Mouse (Mus musculus): ENCODE measurements around the gene Fbn1. TPM values are rescaled to one million over a fixed set of nuclear protein-coding genes. Genes with fewer than 3 reads are reported as not detected.

Fbn1 gene
- polyA plus RNA-seq, 2 experiments: 0.73 to 1.3 TPM

DNA sequence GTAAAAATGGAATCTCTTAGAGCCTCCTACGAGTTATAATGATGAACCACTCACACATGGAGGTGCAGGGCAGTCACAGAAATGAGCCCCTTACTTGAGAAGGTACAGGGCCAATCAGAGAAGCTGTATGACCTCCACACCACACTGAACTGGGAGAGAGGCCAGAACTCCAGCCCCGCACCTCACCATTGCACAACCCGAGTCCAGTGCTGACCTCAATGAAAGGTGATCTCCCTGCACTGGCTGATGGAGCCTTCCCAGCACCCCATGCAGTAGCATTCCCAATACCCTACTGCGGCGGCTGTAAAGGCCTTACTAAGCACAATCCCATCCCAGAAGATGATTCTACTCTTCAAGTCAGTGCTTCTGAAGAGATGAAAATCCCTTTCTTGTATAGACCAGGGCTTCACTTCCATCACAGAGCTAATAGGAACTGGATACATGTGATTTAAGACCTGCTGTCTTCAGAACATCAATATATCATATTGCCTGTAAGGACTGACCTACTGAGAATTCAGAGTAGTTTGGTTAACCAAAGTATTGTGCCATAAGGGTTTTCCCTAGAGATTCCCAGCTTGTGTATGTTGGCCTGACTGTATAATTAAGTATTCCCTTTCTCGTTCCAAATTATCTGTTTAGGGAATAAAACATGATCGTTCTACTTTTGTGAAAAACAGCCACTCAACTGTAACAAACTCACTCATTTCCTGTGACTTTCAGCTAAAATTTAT, 182.5 kb downstream of the Fbn1 start:
- DNase-seq (ENCODE audit: low read depth in 3 of 3, low spot score in 3 of 3) (no peak), ATAC-seq (ENCODE audit: insufficient read depth) (no peak)
- Histone ChIP-seq H3K9ac (replicated peaks) (no peak overlapping the region), H3K27me3 (ENCODE audit: control insufficient read depth, insufficient read depth, low read length) (no peaks in the 10 kb centered on the region), H3K27ac (no peak overlapping the region), H3K4me1 (replicated peaks; ENCODE audit: control insufficient read depth in 2 of 2, insufficient read depth in 2 of 2, low read length in 1 of 2) (no peaks in the 10 kb centered on the region), H3K4me2 (ENCODE audit: low read depth) (no peak overlapping the region), H3K4me3 (ENCODE audit: insufficient read depth in 1 of 2, low read depth in 2 of 2, low read length in 2 of 2) (no peak overlapping the region), H3K36me3 (replicated peaks; ENCODE audit: control insufficient read depth, insufficient read depth, low read depth) (no peaks in the 10 kb centered on the region), H3K9me3 (ENCODE audit: control insufficient read depth, low read length) (no peaks in the 10 kb centered on the region)
- 61% methylated on average over 7 of the region's 7 CpGs for WGBS (ENCODE audit: insufficient replicate concordance)
- TF ChIP-seq CTCF (IDR thresholded peaks at IDR 0.05; ENCODE audit: low read depth): no peak
- no peak for TF ChIP-seq EP300 (IDR thresholded peaks at IDR 0.05; ENCODE audit: low read depth)

DNA sequence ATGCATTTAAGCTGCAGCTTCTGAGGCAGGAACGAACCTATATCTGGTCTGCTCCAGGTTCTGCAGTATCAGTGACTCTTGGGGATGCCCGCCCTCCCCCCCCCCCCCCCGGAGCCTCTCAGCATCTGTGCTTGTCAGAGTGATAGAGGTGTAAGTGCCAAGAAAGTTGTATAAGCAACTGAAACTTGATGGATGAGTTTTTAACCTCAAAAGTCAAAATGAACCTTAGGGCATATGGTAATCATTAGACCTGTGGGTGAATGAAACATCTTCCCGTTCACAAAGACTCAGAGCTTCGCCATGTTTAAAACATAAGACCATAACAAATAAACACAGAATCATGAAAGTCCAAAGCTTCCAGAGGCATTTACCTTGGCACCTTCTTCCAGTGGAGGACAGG, 183.3 kb downstream of the Fbn1 start:
- Histone ChIP-seq H3K36me3 (replicated peaks; ENCODE audit: control insufficient read depth, insufficient read depth, low read depth) (no peaks in the 10 kb centered on the region), H3K9ac (replicated peaks) (no peak overlapping the region), H3K9me3 (ENCODE audit: control insufficient read depth, low read length) (no peaks in the 10 kb centered on the region), H3K4me3 (ENCODE audit: insufficient read depth in 1 of 2, low read depth in 2 of 2, low read length in 2 of 2) (no peak overlapping the region), H3K4me1 (replicated peaks; ENCODE audit: control insufficient read depth in 2 of 2, insufficient read depth in 2 of 2, low read length in 1 of 2) (no peaks in the 10 kb centered on the region), H3K27me3 (ENCODE audit: control insufficient read depth, insufficient read depth, low read length) (no peaks in the 10 kb centered on the region), H3K27ac (no peak overlapping the region), H3K4me2 (ENCODE audit: low read depth) (no peak overlapping the region)
- ATAC-seq (ENCODE audit: insufficient read depth): no peak
- no peak for DNase-seq (ENCODE audit: low read depth in 3 of 3, low spot score in 3 of 3)
- TF ChIP-seq EP300 (IDR thresholded peaks at IDR 0.05; ENCODE audit: low read depth) (no peak), CTCF (IDR thresholded peaks at IDR 0.05; ENCODE audit: low read depth) (no peak)
- WGBS (ENCODE audit: insufficient replicate concordance): 55% methylated on average over 5 of the region's 5 CpGs

DNA sequence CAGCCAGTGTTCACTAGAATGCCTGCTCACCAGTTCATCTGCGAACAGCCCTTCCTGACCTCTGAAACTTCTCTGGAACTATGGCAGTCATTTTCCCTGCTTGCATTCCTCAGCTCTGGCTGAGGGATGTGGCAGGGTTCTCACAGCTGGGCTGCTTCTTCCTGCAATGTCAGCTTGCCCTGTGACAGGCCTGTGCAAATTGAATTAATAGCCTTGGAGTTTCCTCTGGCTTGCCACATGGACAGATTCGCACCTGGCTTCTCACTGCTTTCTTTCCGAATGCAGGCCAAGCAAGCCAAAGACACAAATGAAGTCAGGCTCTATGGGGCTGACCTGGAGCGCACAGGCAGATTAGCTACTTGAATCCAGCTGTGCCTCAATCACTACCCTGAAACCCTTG, 184.4 kb downstream of the Fbn1 start:
- Histone ChIP-seq H3K9ac (replicated peaks) (no peak overlapping the region), H3K27ac (no peak overlapping the region), H3K36me3 (replicated peaks; ENCODE audit: control insufficient read depth, insufficient read depth, low read depth) (no peaks in the 10 kb centered on the region), H3K4me2 (ENCODE audit: low read depth) (no peak overlapping the region), H3K27me3 (ENCODE audit: control insufficient read depth, insufficient read depth, low read length) (no peaks in the 10 kb centered on the region), H3K4me3 (ENCODE audit: insufficient read depth in 1 of 2, low read depth in 2 of 2, low read length in 2 of 2) (no peak overlapping the region), H3K9me3 (ENCODE audit: control insufficient read depth, low read length) (no peaks in the 10 kb centered on the region), H3K4me1 (replicated peaks; ENCODE audit: control insufficient read depth in 2 of 2, insufficient read depth in 2 of 2, low read length in 1 of 2) (no peaks in the 10 kb centered on the region)
- 53% methylated on average over 4 of the region's 4 CpGs for WGBS (ENCODE audit: insufficient replicate concordance)
- no peak for DNase-seq (ENCODE audit: low read depth in 3 of 3, low spot score in 3 of 3)
- TF ChIP-seq EP300 (IDR thresholded peaks at IDR 0.05; ENCODE audit: low read depth) (no peak), CTCF (IDR thresholded peaks at IDR 0.05; ENCODE audit: low read depth) (no peak)
- ATAC-seq (ENCODE audit: insufficient read depth): no peak

DNA sequence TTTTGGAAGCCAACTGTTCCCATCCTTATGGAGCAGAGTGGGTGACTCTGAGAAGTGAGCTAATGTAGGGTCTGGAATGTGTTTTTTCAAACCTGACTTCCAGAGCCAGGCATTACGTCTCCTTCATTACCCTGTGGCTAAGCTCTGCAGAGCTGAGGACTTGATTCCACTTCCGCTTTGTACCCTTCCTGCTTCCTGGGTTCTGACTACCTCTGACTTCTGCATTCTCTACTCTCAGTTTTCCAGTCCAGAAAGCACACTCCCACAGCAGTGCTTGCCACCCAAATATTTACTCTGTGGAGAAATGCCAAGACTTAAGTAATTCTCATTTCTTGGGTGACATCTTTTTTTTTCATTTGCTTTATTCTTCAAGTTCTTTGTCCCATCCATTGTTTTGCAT, 185.2 kb downstream of the Fbn1 start:
- TF ChIP-seq EP300 (IDR thresholded peaks at IDR 0.05; ENCODE audit: low read depth): no peak
- no peak for TF ChIP-seq CTCF (IDR thresholded peaks at IDR 0.05; ENCODE audit: low read depth)
- H3K9ac ChIP-seq (replicated peaks): no peak overlapping the region
- DNase-seq (ENCODE audit: low read depth in 3 of 3, low spot score in 3 of 3): no peak
- ATAC-seq (ENCODE audit: insufficient read depth): no peak
- 33% methylated on average over 2 of the region's 2 CpGs for WGBS (ENCODE audit: insufficient replicate concordance)
- H3K27me3 ChIP-seq (ENCODE audit: control insufficient read depth, insufficient read depth, low read length): no peaks in the 10 kb centered on the region
- no peak overlapping the region for H3K4me2 ChIP-seq (ENCODE audit: low read depth)
- H3K9me3 ChIP-seq (ENCODE audit: control insufficient read depth, low read length): no peaks in the 10 kb centered on the region
- no peaks in the 10 kb centered on the region for H3K36me3 ChIP-seq (replicated peaks; ENCODE audit: control insufficient read depth, insufficient read depth, low read depth)
- no peak overlapping the region for H3K27ac ChIP-seq
- no peaks in the 10 kb centered on the region for H3K4me1 ChIP-seq (replicated peaks; ENCODE audit: control insufficient read depth in 2 of 2, insufficient read depth in 2 of 2, low read length in 1 of 2)
- H3K4me3 ChIP-seq (ENCODE audit: insufficient read depth in 1 of 2, low read depth in 2 of 2, low read length in 2 of 2): no peak overlapping the region

DNA sequence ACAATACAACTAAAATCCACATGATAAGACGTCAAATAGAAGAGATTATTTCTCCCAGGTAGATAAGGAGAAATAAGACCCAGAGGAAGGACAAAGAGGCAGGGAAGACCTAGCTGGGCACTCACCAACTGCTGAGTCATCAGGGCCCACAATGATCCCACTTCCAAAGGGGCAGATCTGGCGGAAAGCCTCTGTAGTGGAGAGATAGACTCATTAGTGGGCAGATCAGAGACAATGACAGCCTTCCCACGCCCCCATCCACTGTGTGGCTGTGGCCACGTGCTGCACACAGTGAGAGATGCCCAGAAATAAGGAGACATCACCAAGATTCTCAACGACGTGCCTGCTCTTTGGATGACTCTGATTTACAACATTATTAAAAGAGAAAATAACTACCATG, 186.7 kb downstream of the Fbn1 start:
- no peak overlapping the region for H3K27ac ChIP-seq
- DNase-seq (ENCODE audit: low read depth in 3 of 3, low spot score in 3 of 3): no peak
- no peaks in the 10 kb centered on the region for H3K4me1 ChIP-seq (replicated peaks; ENCODE audit: control insufficient read depth in 2 of 2, insufficient read depth in 2 of 2, low read length in 1 of 2)
- TF ChIP-seq EP300 (IDR thresholded peaks at IDR 0.05; ENCODE audit: low read depth): no peak
- no peak for TF ChIP-seq CTCF (IDR thresholded peaks at IDR 0.05; ENCODE audit: low read depth)
- H3K27me3 ChIP-seq (ENCODE audit: control insufficient read depth, insufficient read depth, low read length): no peaks in the 10 kb centered on the region
- no peaks in the 10 kb centered on the region for H3K9me3 ChIP-seq (ENCODE audit: control insufficient read depth, low read length)
- no peaks in the 10 kb centered on the region for H3K36me3 ChIP-seq (replicated peaks; ENCODE audit: control insufficient read depth, insufficient read depth, low read depth)
- ATAC-seq (ENCODE audit: insufficient read depth): no peak
- H3K9ac ChIP-seq (replicated peaks): no peak overlapping the region
- H3K4me3 ChIP-seq (ENCODE audit: insufficient read depth in 1 of 2, low read depth in 2 of 2, low read length in 2 of 2): no peak overlapping the region
- no peak overlapping the region for H3K4me2 ChIP-seq (ENCODE audit: low read depth)
- WGBS (ENCODE audit: insufficient replicate concordance): 48% methylated on average over 6 of the region's 6 CpGs

Data from liver, embryonic 14.5 days (tissue).